Mouse (Mus musculus) midbrain, embryonic 11.5 days (tissue): ENCODE data around the gene Gm28035. TPM values are rescaled to one million over a fixed set of nuclear protein-coding genes. Genes with fewer than 3 reads are reported as not detected.

Experiments used
- ATAC-seq: fragments of 200-750 bp; cut with Nextera tagmentation; 2 replicates; pipeline ENCODE4 v1.8.0; 2017; ENCODE audit warnings: moderate TSS enrichment, moderate library complexity; ENCODE audit not compliant: low FRiP score
- DNase-seq: peaks from one replicate; pipeline ENCODE4 v3.0.0; 2015; ENCODE audit warnings: low spot score; ENCODE audit errors: missing footprints
- H3K27ac ChIP-seq: fragments of 300-500 bp; sonication (generic); 2 replicates; pipeline ENCODE4 v1.5.1; 2014; ENCODE audit warnings: low read depth, low read length
- H3K27me3 ChIP-seq: fragments of 300-500 bp; sonication (generic); 2 replicates; pipeline ENCODE4 v1.6.1; 2014; ENCODE audit warnings: mild to moderate bottlenecking, low read length, moderate library complexity, mixed read lengths; ENCODE audit not compliant: control insufficient read depth, insufficient read depth
- H3K36me3 ChIP-seq: fragments of 300-500 bp; sonication (generic); 2 replicates; pipeline ENCODE4 v1.6.1; 2014; ENCODE audit warnings: mild to moderate bottlenecking, low read length, moderate library complexity, mixed read lengths; ENCODE audit not compliant: control insufficient read depth, insufficient read depth
- H3K4me1 ChIP-seq: fragments of 300-500 bp; sonication (generic); 2 replicates; pipeline ENCODE4 v1.6.1; 2014; ENCODE audit warnings: low read length; ENCODE audit not compliant: control insufficient read depth, insufficient read depth
- H3K4me2 ChIP-seq: fragments of 300-500 bp; sonication (generic); 2 replicates; pipeline ENCODE4 v1.6.1; 2014; ENCODE audit warnings: mild to moderate bottlenecking, moderate library complexity
- H3K4me3 ChIP-seq: fragments of 300-500 bp; sonication (generic); 2 replicates; pipeline ENCODE4 v1.5.1; 2014; ENCODE audit warnings: low read depth, low read length
- H3K9ac ChIP-seq: fragments of 300-500 bp; sonication (generic); 2 replicates; pipeline ENCODE4 v1.6.1; 2014; ENCODE audit warnings: low read length
- H3K9me3 ChIP-seq: fragments of 300-500 bp; sonication (generic); 2 replicates; pipeline ENCODE4 v1.6.1; 2016; ENCODE audit warnings: low read length; ENCODE audit not compliant: control insufficient read depth
- WGBS: fragments of 180-500 bp; shearing (Covaris S2); extraction: QIAGEN DNeasy Blood & Tissue Kit; methylation state at CpG from one replicate; pipeline ENCODE4 v1.1.7; 2014; 5-methylcytosine and 5-hydroxymethylcytosine counted together
- polyA plus RNA-seq: library from polyadenylated mRNA; unstranded; fragments of >200 nt; fragmentation: Nextera tagmentation; extraction: Ambion mirVana; gene quantifications from 2 replicates; pipeline ENCODE4 v1.2.1, GENCODE M21; 2014

Gene Gm28035
- polyA plus RNA-seq, 1 experiment from 2014 or later, result 0.05 TPM

DNA sequence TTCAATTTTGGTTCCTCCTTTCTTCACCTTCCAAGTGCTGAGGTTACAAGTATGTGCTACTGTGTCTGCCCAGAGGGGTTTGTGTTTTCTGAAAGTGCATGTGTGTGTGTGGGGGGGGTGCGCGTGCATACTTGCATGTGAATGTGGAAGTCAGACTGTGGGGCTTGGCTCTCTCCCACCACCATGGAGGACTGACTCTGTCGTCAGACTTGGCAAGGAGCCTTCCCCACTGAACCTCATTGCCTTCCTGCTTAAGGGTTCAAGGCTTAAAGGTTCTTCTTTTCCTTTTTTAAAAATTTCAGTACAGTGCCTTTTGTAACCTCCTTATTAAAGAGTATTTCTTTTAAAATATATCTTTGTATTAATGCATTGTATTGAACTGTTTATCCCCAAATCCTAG is 88.4 kb downstream of the Gm28035 start:
- Histone ChIP-seq H3K36me3 (peaks cover 33% of the 10 kb centered on the region), H3K27me3 (no peaks in the 10 kb centered on the region), H3K9ac (no peak overlapping the region), H3K9me3 (no peaks in the 10 kb centered on the region), H3K4me1 (no peaks in the 10 kb centered on the region), H3K4me3 (no peak overlapping the region), H3K4me2 (no peak overlapping the region), H3K27ac (no peak overlapping the region)
- DNase-seq, result no peak
- no peak for ATAC-seq
- WGBS, result 97% methylated on average over 3 of the region's 3 CpGs

Other genes with a start within 250 kb of the Gm28035 start
- 25.5 and 25.9 TPM in 2 replicates for gene Wdr34, start 191.7 kb upstream of the Gm28035 start, polyA plus RNA-seq
- gene Set, start 183.2 kb upstream of the Gm28035 start, polyA plus RNA-seq, result 741 and 754 TPM in 2 replicates
- 6.4 and 8.4 TPM in 2 replicates for gene Pkn3, start 162.9 kb upstream of the Gm28035 start, polyA plus RNA-seq
- 28.0 and 30.6 TPM in 2 replicates for gene Zdhhc12, start 146.9 kb upstream of the Gm28035 start, polyA plus RNA-seq
- 5.1 and 6.0 TPM in 2 replicates for gene Zer1, start 116.0 kb upstream of the Gm28035 start, polyA plus RNA-seq
- 12.1 and 13.3 TPM in 2 replicates for gene Tbc1d13, start 106.8 kb upstream of the Gm28035 start, polyA plus RNA-seq
- gene Endog, start 69.1 kb upstream of the Gm28035 start, polyA plus RNA-seq, result 11.6 and 13.7 TPM in 2 replicates
- 65.0 and 69.8 TPM in 2 replicates for gene Spout1, start 62.1 kb upstream of the Gm28035 start, polyA plus RNA-seq
- 8.2 and 9.6 TPM in 2 replicates for gene Kyat1, start 34.7 kb upstream of the Gm28035 start, polyA plus RNA-seq
- gene Lrrc8a, start 2.9 kb upstream of the Gm28035 start, polyA plus RNA-seq, result 49.2 and 51.7 TPM in 2 replicates
- gene Phyhd1, start 25.6 kb downstream of the Gm28035 start, polyA plus RNA-seq, result 2.9 and 3.5 TPM in 2 replicates
- gene Gm28038, start 40.5 kb downstream of the Gm28035 start, polyA plus RNA-seq, result not detected in 2 replicates
- gene Dolk, start 45.8 kb downstream of the Gm28035 start, polyA plus RNA-seq, result 23.6 and 25.7 TPM in 2 replicates
- 46.0 and 53.7 TPM in 2 replicates for gene Nup188, start 45.8 kb downstream of the Gm28035 start, polyA plus RNA-seq
- gene Sh3glb2, start 118.8 kb downstream of the Gm28035 start, polyA plus RNA-seq, result 42.0 and 48.1 TPM in 2 replicates
- gene Miga2, start 123.7 kb downstream of the Gm28035 start, polyA plus RNA-seq, result 16.6 TPM in 2 replicates
- gene Dolpp1, start 151.7 kb downstream of the Gm28035 start, polyA plus RNA-seq, result 41.1 and 45.8 TPM in 2 replicates
- gene Crat, start 175.2 kb downstream of the Gm28035 start, polyA plus RNA-seq, result 23.7 and 24.2 TPM in 2 replicates
- 50.7 and 54.3 TPM in 2 replicates for gene Ptpa, start 175.5 kb downstream of the Gm28035 start, polyA plus RNA-seq
- gene Ier5l, start 233.7 kb downstream of the Gm28035 start, polyA plus RNA-seq, result 4.9 and 5.0 TPM in 2 replicates